Mouse (Mus musculus): ENCODE results near the gene Tbc1d21. TPM values are rescaled to one million over a fixed set of nuclear protein-coding genes. Genes with fewer than 3 reads are reported as not detected.

The Tbc1d21 gene
- polyA plus RNA-seq, 1 experiment from 2014 or later, result not detected

DNA sequence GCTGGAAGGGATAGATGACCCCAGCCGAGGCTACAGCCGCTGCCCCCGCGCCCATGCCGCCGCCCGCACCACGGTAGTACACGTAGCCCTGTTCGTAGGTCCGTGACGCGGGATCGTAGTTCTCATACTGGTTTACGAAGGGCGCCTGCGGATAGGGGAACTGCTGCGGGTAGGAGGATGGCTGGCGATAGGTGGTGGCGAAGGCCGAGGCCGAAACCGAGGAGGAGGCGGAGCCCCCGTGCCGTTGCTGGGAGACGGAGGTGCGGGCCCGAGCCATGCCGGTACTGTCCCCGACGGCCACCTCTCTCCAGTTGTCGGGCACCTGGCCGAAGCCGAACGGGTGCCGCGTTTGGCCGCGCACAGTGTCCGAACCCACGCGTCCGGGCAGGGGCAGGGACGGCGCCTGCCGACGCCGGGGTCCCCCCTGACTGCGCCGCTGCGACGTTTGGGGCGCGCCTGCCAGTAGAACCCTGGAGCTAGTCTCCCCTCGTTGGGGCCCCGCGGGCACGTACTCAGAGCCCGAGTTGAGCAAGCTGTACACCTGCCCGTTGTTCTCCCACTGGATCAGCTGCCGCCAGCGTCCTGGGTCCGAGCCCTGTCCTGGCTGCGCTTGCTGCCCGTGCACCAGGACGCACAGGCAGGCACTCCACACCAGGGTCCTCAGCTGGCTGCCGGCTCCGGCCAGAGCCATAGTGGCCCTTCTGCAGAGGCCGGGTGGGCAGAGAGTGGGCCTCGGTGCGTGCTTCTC lies 57.9 kb downstream of the Tbc1d21 start:
- Histone ChIP-seq H3K36me3 (no peaks in the 10 kb centered on the region), H3K4me1 (peaks cover 38% of the 10 kb centered on the region), H3K9me3 (no peaks in the 10 kb centered on the region), H3K4me2 (replicated peaks) (peak overlapping the region; percentile 60), H3K4me3 (peak overlapping the region; percentile 40), H3K27ac (replicated peaks) (0 out of 2 replicates have a peak overlapping the region, but pooled peaks have one; percentile 30), H3K27me3 (peaks cover 36% of the 10 kb centered on the region), H3K9ac (replicated peaks) (peak overlapping the region; percentile 47)
- 2% methylated on average over 72 of the region's 72 CpGs for WGBS
- peak; percentile 53 for ATAC-seq (ENCODE audit: low FRiP score, low read depth)

DNA sequence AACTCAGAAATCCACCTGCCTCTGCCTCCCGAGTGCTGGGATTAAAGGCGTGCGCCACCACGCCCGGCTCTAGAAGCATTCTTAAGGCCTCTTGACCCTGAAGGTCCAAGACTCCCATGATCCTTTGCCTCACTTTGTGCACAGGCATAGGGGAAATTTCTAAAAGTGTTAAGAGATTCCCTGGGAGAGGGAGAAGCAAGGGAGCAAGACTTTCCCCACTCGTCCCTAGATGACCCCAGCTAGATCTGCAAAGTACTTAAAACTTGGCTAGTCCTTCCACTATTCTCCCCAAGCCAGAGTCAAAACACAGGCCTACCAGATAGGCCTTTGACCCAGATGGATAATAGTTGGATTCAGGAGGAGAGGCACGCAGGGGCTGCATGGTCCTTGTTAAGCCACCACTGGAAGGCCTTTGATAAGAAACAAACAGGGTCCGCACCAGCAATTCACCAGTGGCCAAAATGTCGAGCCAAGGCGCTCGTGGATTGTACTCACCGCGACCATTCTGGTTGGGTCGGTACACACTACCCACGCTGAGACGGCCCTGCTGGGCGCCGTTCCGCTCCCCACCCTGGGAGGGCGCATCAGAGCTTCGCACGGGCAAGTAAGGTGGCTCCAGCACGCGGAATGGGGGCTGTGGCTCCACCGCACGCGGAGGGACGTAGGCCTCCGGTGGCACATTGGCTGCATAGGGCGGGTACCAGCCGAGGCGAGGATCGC lies 58.9 kb downstream of the Tbc1d21 start:
- Histone ChIP-seq H3K4me1 (peaks cover 38% of the 10 kb centered on the region), H3K9me3 (no peaks in the 10 kb centered on the region), H3K9ac (replicated peaks) (no peak overlapping the region; the same call in 1 of the 2 replicates), H3K27ac (replicated peaks) (no peak overlapping the region), H3K4me3 (peak overlapping the region; percentile 40), H3K36me3 (no peaks in the 10 kb centered on the region), H3K4me2 (replicated peaks) (peak overlapping the region; percentile 60), H3K27me3 (peaks cover 36% of the 10 kb centered on the region)
- WGBS, result 52% methylated on average over 33 of the region's 33 CpGs
- ATAC-seq (ENCODE audit: low FRiP score, low read depth), result no peak

DNA sequence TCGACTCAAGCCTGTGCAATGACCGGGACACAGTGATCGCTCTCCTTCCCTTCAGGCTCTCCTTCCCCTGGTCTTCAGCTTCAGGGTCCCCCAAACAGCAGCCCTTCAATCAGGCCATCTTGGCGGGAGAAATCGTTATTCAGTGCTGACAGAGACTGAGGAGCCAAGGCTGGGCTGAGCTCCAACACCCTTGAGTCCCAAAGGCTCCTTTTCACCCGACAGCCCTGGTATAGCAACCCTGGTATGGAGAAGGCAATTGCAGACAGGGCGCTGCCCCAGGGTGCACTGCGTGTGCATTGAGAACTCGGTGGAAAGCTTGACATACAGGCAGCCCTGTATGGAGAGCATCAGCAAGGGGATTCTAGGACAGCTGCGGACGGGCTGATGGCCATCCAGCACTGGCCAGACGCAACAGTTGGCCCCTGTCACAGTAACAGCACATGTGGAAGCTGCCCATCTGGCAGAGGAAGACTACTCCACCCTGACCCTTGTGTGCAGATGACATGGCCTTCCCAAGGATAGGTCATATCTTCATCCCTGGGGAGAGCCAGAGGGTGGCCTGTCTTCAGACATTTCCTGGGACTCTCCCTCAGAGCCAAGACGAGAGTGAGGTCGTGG lies 60.1 kb downstream of the Tbc1d21 start:
- no peak overlapping the region for H3K4me3 ChIP-seq
- H3K9ac ChIP-seq (replicated peaks), result no peak overlapping the region
- 88% methylated on average over 14 of the region's 14 CpGs for WGBS
- ATAC-seq (ENCODE audit: low FRiP score, low read depth), result no peak
- H3K36me3 ChIP-seq, result no peaks in the 10 kb centered on the region
- H3K27me3 ChIP-seq, result peaks cover 36% of the 10 kb centered on the region
- H3K9me3 ChIP-seq, result no peaks in the 10 kb centered on the region
- H3K4me1 ChIP-seq, result peaks cover 30% of the 10 kb centered on the region
- no peak overlapping the region for H3K27ac ChIP-seq (replicated peaks)
- no peak overlapping the region for H3K4me2 ChIP-seq (replicated peaks)

Other genes with a start within 250 kb of the Tbc1d21 start
- gene Islr, start 166.1 kb downstream of the Tbc1d21 start, polyA plus RNA-seq (2016; fragmentation: Nextera tagmentation; extraction: Ambion mirVana), result 25.1 and 42.6 TPM in 2 replicates
- 27.0 and 27.8 TPM in 2 replicates for gene Islr2, start 166.1 kb downstream of the Tbc1d21 start, polyA plus RNA-seq (2016; fragmentation: Nextera tagmentation; extraction: Ambion mirVana)
- gene Pml, start 120.7 kb downstream of the Tbc1d21 start, polyA plus RNA-seq (2016; fragmentation: Nextera tagmentation; extraction: Ambion mirVana), result 9.7 and 9.8 TPM in 2 replicates
- 64.1 and 65.2 TPM in 2 replicates for gene Stoml1, start 117.3 kb downstream of the Tbc1d21 start, polyA plus RNA-seq (2016; fragmentation: Nextera tagmentation; extraction: Ambion mirVana)
- gene Loxl1, start 57.3 kb downstream of the Tbc1d21 start, polyA plus RNA-seq (2016; fragmentation: Nextera tagmentation; extraction: Ambion mirVana), result 13.4 and 20.1 TPM in 2 replicates
- gene Insyn1, start 118.1 kb upstream of the Tbc1d21 start, polyA plus RNA-seq (2016; fragmentation: Nextera tagmentation; extraction: Ambion mirVana), result 3.4 and 3.5 TPM in 2 replicates
- 32.1 and 36.1 TPM in 2 replicates for gene Cd276, start 185.0 kb upstream of the Tbc1d21 start, polyA plus RNA-seq (2016; fragmentation: Nextera tagmentation; extraction: Ambion mirVana)
- gene Nptn, start 211.8 kb upstream of the Tbc1d21 start, polyA plus RNA-seq (2016; fragmentation: Nextera tagmentation; extraction: Ambion mirVana), result 68.6 and 75.0 TPM in 2 replicates

All from midbrain, embryonic 12.5 days (tissue).